Mouse (Mus musculus): ENCODE measurements around the gene Ipo4.
A peak's percentile ranks its signal among the peaks of the same experiment; 100 is the strongest.

Gene Ipo4

DNA sequence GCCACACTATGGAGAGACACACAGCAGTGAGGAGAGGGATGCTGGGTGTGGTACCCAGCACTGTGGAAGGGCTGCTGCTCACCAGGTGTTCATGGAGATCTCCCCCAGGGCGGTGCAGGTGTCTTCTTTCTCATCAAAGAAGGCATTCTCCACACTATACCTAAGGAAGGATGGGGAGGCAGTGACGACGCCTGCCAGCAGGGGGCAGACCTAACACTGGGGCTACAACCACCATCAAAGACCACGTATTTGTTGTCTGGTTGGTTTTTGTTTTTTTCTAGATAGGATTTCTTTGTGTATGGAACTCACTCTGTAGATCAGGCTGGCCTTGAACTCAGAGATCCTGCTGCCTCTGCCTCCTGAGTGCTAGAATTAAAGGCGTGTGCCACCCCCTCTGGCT lies 6.4 kb downstream of the Ipo4 start:
- peak; percentile 78 for DNase-seq (ENCODE audit: low read depth, low spot score)

DNA sequence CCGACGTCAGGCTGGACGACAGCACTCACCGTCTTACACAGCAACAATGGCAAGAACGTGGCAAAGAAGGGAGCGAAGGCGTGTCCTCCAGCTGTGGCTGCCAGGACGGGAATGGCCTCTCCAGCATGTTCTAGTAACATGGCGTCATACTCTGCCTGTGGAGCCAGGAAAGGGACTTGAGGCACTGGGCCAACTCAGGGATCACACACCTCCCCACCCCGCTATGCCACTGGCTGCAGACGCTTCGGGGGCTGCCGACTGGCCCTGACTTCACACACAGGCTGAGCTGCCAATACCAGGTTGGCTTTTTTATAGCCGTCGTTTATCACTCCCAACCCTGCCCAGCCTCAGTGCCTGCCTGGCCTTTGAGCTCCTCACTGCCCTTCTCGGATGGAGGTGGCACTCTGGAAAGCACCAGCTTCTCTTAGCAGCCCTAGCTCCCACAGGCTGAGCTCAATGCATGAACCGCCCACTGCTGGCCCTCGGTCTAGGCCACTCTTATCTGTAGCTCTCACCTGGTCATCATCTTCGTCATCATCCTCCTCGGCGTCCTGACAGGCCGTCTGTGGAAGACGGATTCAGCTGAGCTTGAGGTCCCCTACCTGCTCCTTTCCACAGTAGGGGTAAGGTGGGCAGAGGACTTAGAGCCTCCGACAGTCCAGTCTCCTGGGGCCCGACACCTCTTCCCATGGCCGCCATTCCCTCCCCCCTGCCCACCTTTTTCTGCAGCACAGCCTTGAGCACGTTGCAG lies 7.5 kb downstream of the Ipo4 start:
- DNase-seq (ENCODE audit: low read depth, low spot score): no peak

DNA sequence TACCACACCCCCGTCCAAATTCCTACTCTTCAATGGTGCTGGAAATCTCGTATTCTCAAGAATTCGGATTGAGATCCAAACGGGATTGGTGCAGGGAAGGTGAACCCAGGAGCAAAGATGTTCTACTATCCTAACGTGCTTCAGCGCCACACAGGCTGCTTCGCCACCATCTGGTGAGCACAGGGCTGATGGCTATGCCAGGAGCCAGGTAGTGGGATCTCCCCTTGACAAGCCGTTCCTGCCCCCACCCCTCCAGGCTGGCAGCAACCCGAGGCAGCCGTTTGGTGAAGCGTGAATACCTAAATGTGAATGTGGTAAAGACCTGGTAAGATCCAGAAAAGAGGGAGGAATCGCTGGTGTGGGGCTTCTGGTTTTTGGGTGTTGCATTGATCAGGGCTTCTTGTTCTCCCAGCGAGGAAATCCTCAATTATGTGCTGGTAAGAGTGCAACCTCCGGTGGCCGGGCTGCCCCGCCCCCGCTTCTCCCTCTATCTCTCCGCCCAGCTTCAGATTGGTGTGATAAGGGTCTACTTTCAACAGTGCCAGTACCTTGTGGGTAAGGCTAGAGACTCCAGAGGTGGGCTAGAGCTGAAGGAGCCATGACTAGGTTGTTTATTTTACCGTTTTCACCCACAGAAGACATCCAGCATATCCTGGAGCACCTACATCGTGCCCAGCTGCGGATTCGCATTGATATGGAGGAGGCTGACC lies 17.1 kb downstream of the Ipo4 start:
- no peak for DNase-seq (ENCODE audit: low read depth, low spot score)

DNA sequence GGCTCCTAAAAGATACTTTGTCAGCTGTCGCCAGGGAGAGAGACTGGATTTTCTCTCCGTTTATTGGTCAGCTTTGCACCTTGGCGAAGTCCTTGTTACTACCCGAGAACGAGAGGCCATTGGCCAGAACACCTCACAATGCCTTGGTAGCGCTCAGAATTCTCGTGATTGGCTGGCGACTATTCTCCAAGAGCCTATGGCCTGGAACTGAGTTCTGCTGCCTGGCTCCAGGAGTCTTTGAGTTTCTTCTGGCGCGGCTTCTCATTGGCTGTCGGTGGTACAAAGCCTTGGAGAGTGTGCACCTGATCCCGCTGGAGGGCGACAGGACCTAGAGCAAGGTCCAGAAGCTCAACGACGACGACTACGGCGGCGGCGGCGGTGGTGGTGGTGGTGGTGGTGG lies 17.9 kb downstream of the Ipo4 start, which contains the start of gene Rec8:
Gene Rec8 (plus strand): TSS at position 216 of the 400 bp plus-strand sequence.
- DNase-seq (ENCODE audit: low read depth, low spot score): peak; percentile 96

DNA sequence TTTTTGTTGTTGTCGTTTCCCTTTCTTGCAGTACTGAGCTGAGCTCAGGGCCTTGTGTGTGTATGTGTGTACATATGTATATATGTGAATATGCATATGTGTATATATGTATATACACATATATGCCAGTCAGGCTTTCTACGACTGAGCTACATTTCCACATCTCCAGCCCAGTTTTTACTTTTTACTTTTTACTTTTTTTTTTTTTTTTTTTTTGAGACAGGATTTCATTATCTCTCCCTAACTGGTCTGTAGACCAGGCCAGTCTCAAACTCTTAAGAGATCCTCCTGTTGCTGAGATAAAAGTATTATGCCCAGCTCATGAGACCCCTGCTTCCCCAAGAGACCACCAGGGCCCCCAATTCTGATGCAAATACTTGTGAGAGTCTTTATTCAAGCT lies 18.9 kb downstream of the Ipo4 start:
- DNase-seq (ENCODE audit: low read depth, low spot score): no peak

DNA sequence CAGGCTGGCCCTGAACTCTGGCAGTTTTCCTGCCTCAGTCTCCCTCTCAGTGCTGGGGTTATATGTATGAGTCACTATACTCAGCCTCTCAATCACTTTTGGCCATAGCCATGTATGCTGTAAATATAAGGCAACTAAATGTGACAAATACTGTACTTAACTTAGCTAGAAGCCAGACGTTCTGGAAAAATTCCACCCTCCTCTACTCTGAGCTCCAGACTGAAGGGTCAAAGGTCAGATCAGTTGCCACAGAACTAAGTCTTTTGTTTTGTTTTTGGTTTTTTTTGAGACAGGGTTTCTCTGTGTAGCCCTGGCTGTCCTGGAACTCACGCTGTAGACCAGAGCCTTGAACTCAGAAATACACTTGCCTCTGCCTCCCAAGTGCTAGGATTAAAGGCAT lies 19.9 kb downstream of the Ipo4 start:
- no peak for DNase-seq (ENCODE audit: low read depth, low spot score)

DNA sequence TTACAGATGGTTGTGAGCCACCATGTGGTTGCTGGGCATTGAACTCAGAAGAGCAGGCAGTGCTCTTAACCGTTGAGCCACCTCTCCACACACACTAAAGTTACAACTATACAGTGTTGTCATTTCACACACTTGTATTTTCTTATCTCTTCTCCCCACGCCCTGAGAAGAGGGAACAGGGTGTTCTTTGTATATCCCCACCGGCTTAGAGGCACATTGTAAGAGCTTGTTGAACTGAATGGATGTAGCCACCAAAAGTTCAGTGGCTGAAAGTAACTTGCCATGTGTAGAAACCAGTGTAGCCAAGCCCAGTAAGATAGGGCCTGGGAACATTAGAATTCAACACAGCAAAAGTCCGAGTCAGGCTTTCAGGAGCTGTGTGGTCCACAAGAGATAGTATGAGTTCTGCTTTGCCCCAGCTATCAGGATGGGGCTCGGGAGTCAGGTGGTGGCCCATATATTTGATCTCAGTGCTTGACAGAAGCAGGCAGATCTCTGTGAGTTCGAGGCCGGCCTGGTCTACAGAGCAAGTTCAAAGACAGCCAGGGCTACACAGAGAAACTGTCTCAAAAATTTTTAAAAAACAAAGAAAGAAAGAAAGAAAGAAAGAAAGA lies 21.1 kb downstream of the Ipo4 start:
- no peak for DNase-seq (ENCODE audit: low read depth, low spot score)

DNA sequence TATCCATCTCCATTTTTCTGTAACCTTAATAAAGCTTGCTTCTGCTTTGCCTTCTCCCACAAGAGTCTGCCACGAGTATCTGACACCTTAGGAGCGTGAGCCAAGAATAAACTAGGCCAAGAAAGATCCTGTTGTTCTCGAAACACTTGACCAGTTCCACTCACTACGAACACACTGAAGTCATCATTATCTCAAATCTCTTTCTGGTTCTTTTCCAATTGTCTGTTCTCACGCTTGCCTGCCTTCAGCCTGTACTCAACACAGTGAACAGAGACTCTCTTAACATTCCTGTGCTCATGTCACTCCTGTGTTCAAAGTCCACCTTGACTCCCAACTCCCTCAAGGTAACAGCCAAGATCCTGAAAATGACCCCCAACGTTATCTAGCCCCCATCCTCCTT lies 22.4 kb downstream of the Ipo4 start:
- no peak for DNase-seq (ENCODE audit: low read depth, low spot score)

DNA sequence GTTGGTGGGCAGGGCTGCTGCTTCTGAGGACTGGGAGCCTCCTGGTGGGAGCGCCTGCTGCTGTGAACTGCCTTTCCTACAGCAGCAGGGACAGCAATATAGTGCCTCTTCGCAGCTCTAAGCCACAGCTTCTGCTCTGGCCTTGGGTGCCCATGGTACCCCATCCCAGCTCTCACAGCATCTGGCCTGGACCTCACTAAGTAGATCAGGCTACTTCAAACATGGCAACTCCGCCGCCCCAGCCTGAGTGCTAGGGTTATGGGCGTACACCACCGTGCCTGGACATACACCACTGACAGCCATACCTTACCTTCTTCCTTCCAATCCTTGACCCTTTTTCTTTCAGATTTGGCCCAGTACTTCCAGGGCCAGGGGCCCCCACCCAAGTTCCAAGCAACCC lies 27.4 kb downstream of the Ipo4 start:
- DNase-seq (ENCODE audit: low read depth, low spot score): no peak

DNA sequence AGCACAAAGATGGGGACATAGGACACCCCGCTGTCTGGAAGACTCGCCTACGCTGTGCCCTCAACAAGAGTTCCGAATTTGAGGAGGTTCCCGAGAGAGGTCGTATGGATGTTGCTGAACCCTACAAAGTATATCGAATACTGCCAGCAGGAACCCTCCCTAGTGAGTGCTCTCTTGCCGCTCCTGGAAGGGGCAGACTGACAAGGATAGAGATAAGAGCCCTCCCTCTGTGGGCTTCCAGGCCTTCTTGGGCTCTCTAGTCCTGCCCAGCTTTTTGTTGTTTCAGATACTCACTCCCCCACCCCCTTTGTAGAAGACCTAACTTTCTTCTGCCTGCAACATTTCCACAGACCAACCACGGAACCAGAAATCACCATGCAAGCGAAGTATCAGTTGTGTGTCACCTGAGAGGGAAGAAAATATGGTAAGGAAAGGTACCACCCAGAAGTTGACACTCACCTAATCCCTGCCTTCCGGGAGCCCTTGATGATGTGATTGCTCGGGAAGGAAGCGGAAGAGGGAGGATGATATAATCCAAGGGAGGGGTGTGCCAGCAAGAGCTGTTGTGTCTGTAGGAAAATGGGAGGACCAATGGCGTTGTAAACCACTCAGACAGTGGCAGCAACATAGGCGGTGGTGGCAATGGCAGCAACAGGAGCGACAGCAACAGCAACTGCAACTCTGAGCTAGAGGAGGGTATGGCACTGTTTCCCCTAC lies 29.9 kb downstream of the Ipo4 start:
- DNase-seq (ENCODE audit: low read depth, low spot score): peak; percentile 48

DNA sequence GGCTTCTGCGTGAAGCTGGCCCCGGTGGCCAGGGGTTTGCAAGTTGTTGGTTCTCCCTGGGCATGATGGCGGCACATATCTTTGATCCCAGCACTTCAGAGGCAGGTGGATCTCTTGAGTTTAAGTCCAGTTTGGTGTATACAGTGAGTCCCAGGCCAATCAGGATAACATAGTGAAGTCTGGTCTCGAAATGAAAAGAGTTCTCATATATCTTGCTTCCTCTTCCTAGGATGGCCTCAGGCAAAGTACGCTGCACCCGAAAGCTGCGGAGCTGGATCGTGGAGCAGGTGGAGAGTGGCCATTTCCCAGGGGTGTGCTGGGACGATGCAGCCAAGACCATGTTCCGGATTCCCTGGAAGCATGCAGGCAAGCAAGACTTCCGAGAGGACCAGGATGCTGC lies 30.9 kb downstream of the Ipo4 start:
- DNase-seq (ENCODE audit: low read depth, low spot score): peak; percentile 53

DNA sequence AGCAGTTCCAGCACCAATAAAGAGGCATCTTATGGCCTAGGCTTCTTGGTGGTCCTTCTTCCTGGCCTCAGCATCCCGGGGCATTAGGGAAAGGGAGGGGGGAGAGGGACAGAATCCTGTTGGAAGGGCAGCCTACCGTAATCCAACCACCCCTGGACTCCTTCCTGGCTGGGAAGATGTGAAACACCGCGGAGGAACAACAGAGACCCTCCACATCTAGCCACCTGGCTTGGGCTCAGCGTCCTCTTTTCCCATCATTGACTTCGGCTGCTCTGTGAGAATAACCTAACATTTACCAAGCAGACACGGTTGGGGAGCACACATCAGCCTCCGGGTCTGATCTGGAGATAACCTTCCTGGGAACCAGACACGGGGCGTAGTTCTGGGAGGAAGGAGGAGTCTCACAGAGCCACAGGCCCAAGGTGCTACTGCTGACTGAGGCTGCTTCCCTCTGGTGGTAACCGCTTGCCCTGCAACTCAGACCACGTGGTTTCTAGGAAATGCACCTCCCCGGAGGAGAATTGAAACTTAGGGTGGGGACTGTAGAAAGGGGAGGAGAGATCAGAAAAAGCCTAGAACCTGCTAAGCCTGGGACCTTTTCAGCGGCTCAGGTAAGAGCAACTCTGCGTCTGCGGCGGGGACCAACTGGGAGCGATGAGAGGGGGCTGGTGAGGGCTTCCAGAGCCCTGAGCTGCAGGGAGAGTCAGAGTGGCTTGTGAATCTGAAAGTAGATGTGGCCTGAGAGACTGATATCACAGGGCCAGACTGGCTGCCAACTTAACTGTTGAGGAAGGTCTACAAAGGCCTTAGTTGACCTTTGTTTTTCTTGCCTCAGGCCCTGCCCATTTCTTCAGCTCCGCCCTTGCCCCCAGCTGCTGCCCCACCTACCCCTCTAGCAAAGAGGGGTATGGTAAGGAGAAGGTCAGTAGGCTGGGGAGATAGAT lies 31.9 kb downstream of the Ipo4 start:
- peak; percentile 98 for DNase-seq (ENCODE audit: low read depth, low spot score)

DNA sequence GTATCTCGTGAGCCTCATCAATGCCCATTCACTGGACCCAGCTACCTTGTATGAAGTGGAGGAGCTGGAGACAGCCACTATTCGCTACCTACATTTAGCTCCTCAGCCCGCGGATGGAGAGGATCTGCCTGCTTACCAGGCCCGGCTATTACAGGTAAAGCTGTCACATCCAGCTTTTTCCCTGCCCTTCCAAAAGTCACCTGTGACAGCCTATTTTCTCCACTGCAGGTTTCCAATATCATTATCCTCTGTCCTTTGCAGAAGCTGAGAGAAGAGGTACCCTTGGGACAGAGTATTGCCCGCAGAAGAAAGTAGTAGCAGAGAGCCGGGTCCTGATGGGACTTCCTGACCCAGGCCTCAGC lies 32.5 kb downstream of the Ipo4 start, which contains the start of gene Irf9:
Gene Irf9 (plus strand): TSS at position 301 of the 362 bp plus-strand sequence.
- DNase-seq (ENCODE audit: low read depth, low spot score): no peak

DNA sequence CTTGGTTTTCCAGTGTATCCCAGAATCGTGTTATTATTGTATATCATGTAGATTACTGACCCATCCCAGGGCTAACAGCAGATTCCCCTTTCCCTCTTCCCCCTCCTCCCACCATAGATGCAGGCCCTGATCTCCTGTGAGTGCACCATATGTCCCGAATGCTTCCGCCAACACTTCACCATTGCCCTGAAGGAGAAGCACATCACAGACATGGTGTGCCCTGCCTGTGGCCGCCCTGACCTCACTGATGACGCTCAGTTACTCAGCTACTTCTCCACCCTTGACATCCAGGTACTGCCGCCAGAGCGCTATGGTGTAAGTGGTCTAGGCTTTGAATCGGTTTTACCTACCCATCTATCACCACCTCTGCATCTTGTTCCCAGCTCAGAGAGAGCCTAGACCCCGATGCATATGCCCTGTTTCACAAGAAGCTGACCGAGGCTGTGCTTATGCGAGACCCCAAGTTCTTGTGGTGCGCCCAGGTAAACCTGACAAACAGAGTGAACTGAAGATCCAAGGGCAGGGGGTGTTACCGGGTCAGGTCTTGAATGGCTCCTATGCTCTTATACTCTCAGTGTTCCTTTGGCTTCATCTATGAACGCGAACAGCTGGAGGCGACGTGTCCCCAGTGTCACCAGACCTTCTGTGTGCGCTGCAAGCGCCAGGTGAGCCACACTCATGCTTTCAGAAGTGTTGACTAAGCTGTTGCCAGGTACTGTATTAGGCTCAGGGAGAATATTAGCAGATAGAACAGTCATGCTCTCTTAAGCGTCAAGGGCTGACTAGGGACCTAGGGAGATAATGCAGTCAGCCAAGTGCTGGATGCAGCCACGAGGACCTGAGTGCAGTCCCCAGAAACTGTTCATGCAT lies 37.0 kb downstream of the Ipo4 start:
- no peak for DNase-seq (ENCODE audit: low read depth, low spot score)

DNA sequence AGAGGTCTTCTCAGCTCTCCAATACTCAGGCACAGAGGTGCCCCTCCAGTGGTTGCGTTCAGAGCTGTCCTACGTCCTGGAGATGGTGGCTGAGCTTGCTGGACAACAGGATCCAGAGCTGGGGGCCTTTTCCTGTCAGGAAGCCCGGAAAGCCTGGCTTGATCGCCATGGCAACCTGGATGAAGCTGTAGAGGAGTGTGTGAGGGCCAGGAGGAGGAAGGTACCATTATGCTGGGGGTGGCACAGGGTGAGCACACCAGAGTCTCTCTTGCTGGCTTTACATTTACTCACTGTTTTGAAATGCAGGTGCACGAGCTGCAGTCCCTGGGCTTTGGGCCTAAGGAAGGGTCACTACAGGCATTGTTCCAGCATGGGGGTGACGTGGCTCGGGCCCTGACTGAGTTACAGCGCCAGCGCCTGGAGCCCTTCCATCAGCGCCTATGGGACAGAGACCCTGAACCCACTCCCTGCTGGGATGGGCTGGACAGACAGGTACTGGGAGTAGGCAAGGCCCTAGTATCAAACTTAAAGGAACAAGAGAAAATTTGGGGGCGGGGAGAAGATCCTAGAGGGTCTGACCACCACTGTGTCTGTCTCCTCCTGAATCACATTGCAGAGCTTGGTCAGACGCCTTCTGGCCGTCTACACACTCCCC lies 39.6 kb downstream of the Ipo4 start:
- DNase-seq (ENCODE audit: low read depth, low spot score): no peak

DNA sequence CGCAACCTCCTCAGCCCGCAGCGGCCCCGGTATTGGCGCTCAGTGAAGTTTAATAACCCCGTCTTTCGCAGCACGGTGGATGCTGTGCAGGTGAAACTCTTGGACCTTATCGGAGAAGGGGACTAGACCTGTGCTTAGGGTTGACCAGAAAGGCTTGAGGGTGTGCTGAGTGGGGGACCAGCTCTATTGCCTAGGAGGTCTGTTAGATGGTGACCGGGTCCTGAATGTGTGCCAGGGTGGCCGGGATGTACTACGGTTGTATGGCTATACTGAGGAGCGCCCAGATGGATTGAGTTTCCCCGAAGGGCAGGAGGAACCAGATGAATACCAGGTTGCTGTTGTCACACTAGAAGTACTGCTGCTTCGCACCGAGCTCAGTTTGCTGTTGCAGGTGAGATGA lies 43.5 kb downstream of the Ipo4 start:
- DNase-seq (ENCODE audit: low read depth, low spot score): no peak

DNA sequence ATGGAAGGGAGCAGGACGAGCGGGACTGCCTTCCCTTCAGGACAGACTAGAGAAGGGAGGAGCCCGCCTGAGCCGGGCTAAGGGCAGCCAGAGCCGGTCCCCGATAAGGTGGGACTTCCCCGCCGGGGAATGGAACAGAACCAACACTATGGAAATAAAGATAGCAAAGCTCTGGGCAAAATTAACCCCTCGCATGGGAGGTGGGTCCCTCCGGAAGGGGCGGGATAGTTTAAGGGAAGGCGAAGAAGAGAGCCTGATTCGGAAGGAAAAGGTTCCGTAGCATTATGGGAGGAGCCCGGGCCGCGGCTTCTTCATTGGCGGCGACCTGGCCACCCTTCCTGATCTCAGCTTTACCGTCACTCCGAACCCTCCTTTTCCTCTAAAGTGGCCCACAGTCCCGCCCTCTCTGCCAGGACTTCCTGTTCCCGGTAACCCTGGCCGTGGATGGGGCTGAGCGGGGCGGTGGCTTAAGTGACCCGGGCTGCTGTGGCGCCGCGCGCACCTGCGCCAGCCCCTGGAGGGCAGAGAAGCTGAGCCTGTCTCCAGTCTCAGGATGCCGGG lies 44.3 kb downstream of the Ipo4 start, which contains the start of gene Rnf31:
Gene Rnf31 (plus strand): TSS at position 378 of the 561 bp plus-strand sequence.
- peak; percentile 98 for DNase-seq (ENCODE audit: low read depth, low spot score)

DNA sequence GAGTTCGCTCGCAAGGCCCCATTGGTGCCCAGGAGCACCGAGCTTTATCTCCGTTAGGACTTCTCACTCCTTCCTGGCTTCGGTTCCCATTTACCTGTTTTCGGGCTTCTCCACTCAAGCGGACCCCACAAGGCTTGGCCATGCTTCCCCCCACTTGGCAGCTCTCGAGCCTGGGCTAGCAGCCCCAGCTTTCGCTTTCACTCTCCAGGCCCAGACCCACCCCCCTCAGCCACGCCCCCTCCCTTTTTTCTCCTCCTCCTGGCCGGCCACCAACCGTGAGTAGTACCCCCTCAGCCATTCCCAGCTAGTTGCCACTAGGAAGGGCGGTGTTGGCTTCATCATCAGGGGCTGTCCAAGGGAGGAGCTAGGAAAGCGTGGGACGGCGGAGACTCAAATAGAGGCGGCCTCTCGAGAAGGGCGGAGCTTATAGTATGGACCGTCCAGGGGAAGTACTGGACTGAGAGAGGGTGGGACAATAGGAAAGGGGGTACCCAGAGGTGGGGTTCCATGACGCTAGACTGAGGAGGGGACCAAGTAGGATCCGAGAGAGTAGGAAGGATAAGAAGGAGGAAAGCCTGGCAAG lies 44.9 kb downstream of the Ipo4 start, which contains the start of gene Psme2:
Gene Psme2 (minus strand): TSS at position 366 of the 583 bp plus-strand sequence.
- peak; percentile 98 for DNase-seq (ENCODE audit: low read depth, low spot score)
